Mouse (Mus musculus) myocyte (in vitro differentiated cells): Measurements from ENCODE around the gene Nox1.

Source experiments
- CEBPB ChIP-seq: IDR thresholded peaks from 2 replicates; pipeline ENCODE4 v1.6.1; 2011; ENCODE audit warnings: mild to moderate bottlenecking, moderate library complexity; ENCODE audit not compliant: poor library complexity, insufficient read depth, severe bottlenecking
- E2F4 ChIP-seq: IDR thresholded peaks from one replicate; pipeline ENCODE4 v1.6.1; 2011; ENCODE audit warnings: mild to moderate bottlenecking, control low read depth, moderate library complexity; ENCODE audit not compliant: insufficient read depth
- MAX ChIP-seq: IDR thresholded peaks from one replicate; pipeline ENCODE4 v1.6.1; 2011; ENCODE audit warnings: low read depth, mild to moderate bottlenecking, control low read depth
- POLR2A ChIP-seq: IDR thresholded peaks from one replicate; pipeline ENCODE4 v1.6.1; 2011; ENCODE audit warnings: low read depth, mild to moderate bottlenecking, control low read depth, moderate library complexity; ENCODE audit not compliant: insufficient read length
- POLR2AphosphoS2 ChIP-seq: IDR thresholded peaks from one replicate; pipeline ENCODE4 v1.6.1; 2011; ENCODE audit warnings: low read depth, control low read depth; ENCODE audit not compliant: insufficient read length
- REST ChIP-seq: IDR thresholded peaks from one replicate; pipeline ENCODE4 v1.6.1; 2011; ENCODE audit warnings: mild to moderate bottlenecking, control low read depth, moderate library complexity; ENCODE audit not compliant: insufficient read depth, insufficient read length
- SRF ChIP-seq: IDR thresholded peaks from one replicate; pipeline ENCODE4 v1.6.1; 2011; ENCODE audit warnings: low read depth; ENCODE audit not compliant: control insufficient read depth, insufficient read length
- TCF12 ChIP-seq: IDR thresholded peaks from one replicate; pipeline ENCODE4 v1.6.1; 2011; ENCODE audit warnings: mild to moderate bottlenecking, control low read depth; ENCODE audit not compliant: poor library complexity, insufficient read depth, severe bottlenecking
- USF1 ChIP-seq: IDR thresholded peaks from one replicate; pipeline ENCODE4 v1.6.1; 2011; ENCODE audit warnings: low read depth, mild to moderate bottlenecking, control low read depth, moderate library complexity

DNA sequence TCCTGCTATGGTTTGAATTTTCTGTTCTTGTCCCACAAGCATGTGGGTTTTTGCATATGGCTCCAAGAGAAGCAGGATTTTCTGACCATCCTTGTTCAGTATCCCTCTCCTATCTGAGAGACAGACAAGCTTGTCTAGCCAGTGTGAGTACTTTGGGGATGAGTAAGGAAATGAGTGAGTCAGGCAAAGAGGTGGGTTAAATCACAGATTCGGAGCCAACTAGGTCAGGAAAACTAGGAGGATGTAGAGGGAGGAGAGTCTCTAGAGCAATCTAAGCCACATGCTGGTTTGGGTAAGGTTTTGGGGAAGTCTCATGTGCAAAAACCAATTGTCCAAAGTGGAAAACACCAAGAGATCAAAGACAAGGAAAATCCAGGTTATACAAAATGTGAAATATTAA is 80.2 kb downstream of the Nox1 start:
- TF ChIP-seq POLR2A (no peak), POLR2AphosphoS2 (no peak), TCF12 (no peak), E2F4 (no peak), REST (no peak), USF1 (no peak), MAX (no peak), CEBPB (no peak), SRF (no peak)
